ENCODE assay signal across 8 mouse cellular contexts in genomic region chr11:117120285-117121163, GRCm38 (mm10). TPM values are rescaled to one million over a fixed set of nuclear protein-coding genes. Genes with fewer than 3 reads are reported as not detected.
A peak's percentile ranks its signal among the peaks of the same experiment; 100 is the strongest.
DNase-seq lines count a peak whose midpoint lies in the region; ATAC-seq and TF ChIP-seq lines count a peak whose summit lies in the region.

No protein-coding gene starts in this region.

- 22% methylated on average over 20 of the region's 20 CpGs for WGBS in kidney, embryonic 16.5 days
- 27% methylated on average over 20 of the region's 20 CpGs for WGBS in heart, postnatal 0 days
- WGBS in midbrain, embryonic 15.5 days = 55% methylated on average over 20 of the region's 20 CpGs

- peak overlapping the region; percentile 55 for H3K9ac ChIP-seq in kidney, embryonic 16.5 days (replicated peaks; ENCODE audit: low read length)
- H3K9ac ChIP-seq in heart, postnatal 0 days (replicated peaks; ENCODE audit: low read depth, low read length) = peak overlapping the region; percentile 22
- H3K9ac ChIP-seq in midbrain, embryonic 15.5 days = no peak overlapping the region

- peak overlapping the region; percentile 5 for H3K4me3 ChIP-seq in kidney, embryonic 16.5 days (ENCODE audit: low read length)
- H3K4me3 ChIP-seq in heart, postnatal 0 days (ENCODE audit: low read depth, low read length) = no peak overlapping the region
- no peak overlapping the region for H3K4me3 ChIP-seq in midbrain, embryonic 15.5 days

- intact Hi-C loops in gastrocnemius, postnatal 36 days (cut with DNase I) = loop anchor here (5.0 kb wide), 1 partner anchor 38 kb away; no protein-coding TSS in a partner anchor

- peaks cover 70% of the 10 kb centered on the region for H3K4me1 ChIP-seq in kidney, embryonic 16.5 days (ENCODE audit: insufficient read depth, low read length)
- peaks cover 67% of the 10 kb centered on the region for H3K4me1 ChIP-seq in heart, postnatal 0 days (ENCODE audit: control insufficient read depth, insufficient read depth)
- H3K4me1 ChIP-seq in midbrain, embryonic 15.5 days = peaks cover 80% of the 10 kb centered on the region

- TF ChIP-seq CTCF in heart, postnatal 0 days (IDR thresholded peaks at IDR 0.05; ENCODE audit: low read depth) = no peak

- peak overlapping the region; percentile 32 for H3K4me2 ChIP-seq in kidney, embryonic 16.5 days (replicated peaks; ENCODE audit: low read depth, low read length)
- peak overlapping the region; percentile 28 for H3K4me2 ChIP-seq in heart, postnatal 0 days (ENCODE audit: low read depth, low read length)
- peak overlapping the region; percentile 7; the same call in 1 of the 2 replicates for H3K4me2 ChIP-seq in midbrain, embryonic 15.5 days

- peak overlapping the region; percentile 79 for H3K27ac ChIP-seq in kidney, embryonic 16.5 days (ENCODE audit: low read length)
- peak overlapping the region; percentile 71 for H3K27ac ChIP-seq in heart, postnatal 0 days (ENCODE audit: low read depth)
- H3K27ac ChIP-seq in midbrain, embryonic 15.5 days = 0 out of 2 replicates have a peak overlapping the region, but pooled peaks have one; percentile 9

- no peaks in the 10 kb centered on the region for H3K27me3 ChIP-seq in kidney, embryonic 16.5 days (ENCODE audit: insufficient read depth, low read length)
- H3K27me3 ChIP-seq in heart, postnatal 0 days (ENCODE audit: control insufficient read depth, insufficient read depth, low read length) = no peaks in the 10 kb centered on the region
- no peaks in the 10 kb centered on the region for H3K27me3 ChIP-seq in midbrain, embryonic 15.5 days (replicated peaks)

- DNase-seq in kidney, adult 11 months = no peak
- DNase-seq in cerebellum, adult 9-10 months = peak; percentile 74
- DNase-seq in heart, postnatal 0 days (ENCODE audit: low spot score) = no peak
- DNase-seq in gastrocnemius, postnatal 10 days = no peak
- DNase-seq in layer of hippocampus, postnatal 36 days = no peak
- no peak for DNase-seq in gastrocnemius, postnatal 36 days

- ATAC-seq in kidney, embryonic 16.5 days (ENCODE audit: low FRiP score, low TSS enrichment) = peak; percentile 37; the same call in 1 of the 2 replicates
- ATAC-seq in heart, postnatal 0 days (ENCODE audit: insufficient read depth, low read depth) = peak; percentile 49
- ATAC-seq in midbrain, embryonic 15.5 days (replicated peaks) = no peak

- TF ChIP-seq EP300 in heart, postnatal 0 days (IDR thresholded peaks at IDR 0.05; ENCODE audit: low read depth) = no peak

- no peaks in the 10 kb centered on the region for H3K9me3 ChIP-seq in kidney, embryonic 16.5 days (ENCODE audit: low read length)
- H3K9me3 ChIP-seq in heart, postnatal 0 days (replicated peaks; ENCODE audit: control insufficient read depth, low read length) = no peaks in the 10 kb centered on the region
- no peaks in the 10 kb centered on the region for H3K9me3 ChIP-seq in midbrain, embryonic 15.5 days

- no peaks in the 10 kb centered on the region for H3K36me3 ChIP-seq in kidney, embryonic 16.5 days (ENCODE audit: insufficient read depth, low read length)
- H3K36me3 ChIP-seq in heart, postnatal 0 days (replicated peaks; ENCODE audit: control insufficient read depth, insufficient read depth, low read length) = peaks cover 17% of the 10 kb centered on the region
- H3K36me3 ChIP-seq in midbrain, embryonic 15.5 days (replicated peaks) = peaks cover 3% of the 10 kb centered on the region; the same call in 1 of the 2 replicates

RNA-seq across cellular contexts. Expression of gene Sec14l1, which starts 5.6 kb away (rescaled TPM):
- 91.5 and 92.9 TPM in 2 replicates for polyA plus RNA-seq in kidney, embryonic 16.5 days (2015; fragmentation: Nextera tagmentation; extraction: Ambion mirVana)
- total RNA-seq in heart, postnatal 0 days (2014; rRNA removed; ENCODE audit: low replicate concordance) = 62.1 and 71.6 TPM in 2 replicates
- polyA plus RNA-seq in heart, postnatal 0 days (2015; fragmentation: Nextera tagmentation; extraction: Ambion mirVana) = 36.4 and 38.0 TPM in 2 replicates
- 62.8 and 63.9 TPM in 2 replicates for polyA plus RNA-seq in midbrain, embryonic 15.5 days (2015; fragmentation: Nextera tagmentation; extraction: Ambion mirVana)
- total RNA-seq in gastrocnemius, postnatal 10 days (2021) = 10 to 100 TPM; 91.6 to 93.4 TPM
- total RNA-seq in layer of hippocampus, postnatal 36 days (2021) = 100 to 1,000 TPM; 227 to 241 TPM
- total RNA-seq in gastrocnemius, postnatal 36 days (2021) = 10 to 100 TPM; 37.6 to 42.9 TPM

Comparison
In these comparisons a context has a peak if more than half of its experiments do, and no peak if none do; other contexts are left out.
1. H3K27ac ChIP-seq: peak in every context shown above with its lines; median percentile 79 in kidney, embryonic 16.5 days; 71 in heart, postnatal 0 days; 9 in midbrain, embryonic 15.5 days.